Mouse (Mus musculus) liver, adult 2 months (tissue): ENCODE results near the gene Heatr4.

Experiments
- CTCF ChIP-seq: fragments of 200-500 bp; IDR thresholded peaks from 2 replicates; pipeline ENCODE4 v1.5.1; 2011; ENCODE audit warnings: low read depth, low read length, control low read depth
- POLR2A ChIP-seq: fragments of 200-500 bp; IDR thresholded peaks from 2 replicates; pipeline ENCODE4 v1.6.1; 2011; ENCODE audit warnings: low read length, control low read depth; ENCODE audit not compliant: insufficient read depth; ENCODE audit errors: extremely low read depth

DNA sequence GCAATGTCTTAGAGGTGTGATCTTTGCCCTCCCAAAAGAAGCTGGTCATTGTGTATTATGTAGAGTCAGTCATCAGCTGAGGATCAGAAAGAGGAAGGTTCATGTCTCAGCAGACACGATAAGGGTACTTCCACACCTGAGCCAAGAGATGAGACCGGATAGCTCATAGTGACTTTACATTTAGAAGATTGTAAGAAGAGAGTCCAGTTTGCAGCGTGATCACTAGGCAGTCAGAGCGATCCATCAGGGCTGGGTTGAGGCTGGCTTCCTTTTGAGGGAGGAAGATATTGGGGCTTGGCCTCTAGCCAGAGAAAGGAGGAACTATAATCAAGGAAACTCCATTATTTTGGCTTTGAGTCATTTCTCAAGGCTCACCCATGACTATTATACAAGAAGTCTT lies 56.9 kb downstream of the Heatr4 start:
- TF ChIP-seq POLR2A (no peak), CTCF (no peak)
